Mouse (Mus musculus) mesoderm, embryonic 11.5 days (tissue): Measurements from ENCODE around the gene Gm3727.
A peak's percentile ranks its signal among the peaks of the same experiment; 100 is the strongest.
"Not testable (repeated sequence)": the region's sequence is repeated elsewhere in the genome, so short reads cannot be mapped to it uniquely, and the experiment has no call there.

ENCODE experiments used
- DNase-seq: peaks from one replicate; pipeline ENCODE4 v3.0.0-alpha.2; 2012; ENCODE audit warnings: low read depth, low spot score

Gm3727 gene

DNA sequence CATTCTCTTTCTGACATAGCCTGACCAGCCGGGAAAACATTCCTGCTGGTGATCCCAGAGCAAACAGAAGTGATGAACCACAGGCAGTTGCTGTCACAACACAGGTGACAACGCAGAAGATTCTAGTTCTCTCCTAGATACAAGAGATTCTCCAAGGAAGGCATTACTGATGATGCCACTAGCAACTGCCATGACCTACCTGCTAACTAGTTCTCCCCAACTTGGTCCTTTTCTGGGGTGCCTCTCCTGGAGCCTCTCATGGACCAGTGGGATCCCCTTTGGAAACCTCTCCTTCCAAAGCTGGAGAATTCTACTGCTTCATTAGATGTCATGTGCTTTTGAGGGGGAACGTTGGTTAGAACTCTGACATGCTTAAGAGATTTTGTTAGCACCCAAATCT lies at the start of gene Gm3727:
Gene Gm3727 (minus strand): TSS at position 101 of the 400 bp plus-strand sequence.
- not testable (repeated sequence) for DNase-seq

DNA sequence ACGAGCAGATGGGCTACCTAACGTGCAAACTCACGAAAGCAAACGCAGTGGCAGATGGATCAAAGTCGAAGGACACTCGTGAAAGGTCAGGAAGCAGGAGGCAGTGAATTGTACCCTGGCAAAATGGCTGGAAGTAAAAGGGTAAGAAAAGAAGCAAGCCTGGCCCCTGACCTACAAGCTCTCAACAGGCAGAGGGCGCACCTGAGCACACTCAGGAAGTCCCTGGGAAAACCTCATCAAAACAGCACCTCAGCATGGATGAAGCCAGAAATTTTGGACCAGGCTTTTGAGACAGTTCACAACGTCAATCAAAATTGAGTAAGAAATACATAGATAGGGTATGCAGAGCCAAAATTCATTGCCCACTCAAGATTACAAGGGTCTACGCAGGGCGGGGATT lies 21.0 kb downstream of the Gm3727 start:
- peak; percentile 2 for DNase-seq
